Comparison of ENCODE assay signal across 8 mouse cellular contexts in the genomic region with DNA sequence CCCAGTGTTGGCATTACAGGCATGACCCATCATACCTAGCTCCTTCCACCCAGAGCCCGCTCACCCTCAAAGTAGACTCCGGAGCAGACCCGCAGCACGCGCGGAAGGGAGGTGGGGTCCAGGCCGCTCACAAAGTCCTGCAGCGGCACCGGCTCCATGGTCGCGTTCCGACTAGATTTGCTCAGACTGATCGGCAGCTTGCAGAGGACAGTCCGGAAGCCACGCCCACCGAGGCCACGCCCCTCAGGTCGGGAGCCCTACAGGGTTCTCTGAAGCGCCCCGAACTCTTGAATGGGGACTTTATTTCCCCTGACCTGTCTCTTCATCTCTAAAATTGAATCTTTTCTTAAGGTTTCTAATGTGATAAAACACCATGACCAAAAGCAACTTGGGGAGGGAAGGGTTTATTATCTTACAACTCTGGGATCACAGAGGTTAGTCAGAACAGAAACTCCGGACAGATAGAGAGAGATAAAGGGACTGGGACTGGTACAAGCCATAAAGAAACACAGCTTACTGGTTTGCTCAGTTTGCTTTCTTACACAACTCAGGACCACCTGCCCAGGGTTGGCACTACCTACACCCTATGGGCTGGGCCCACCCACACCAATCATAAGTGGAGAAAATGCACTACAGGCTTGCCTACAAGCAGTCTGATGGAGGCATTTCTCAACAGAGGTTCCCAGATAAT. TPM values are rescaled to one million over a fixed set of nuclear protein-coding genes. Genes with fewer than 3 reads are reported as not detected.
DNase-seq lines count a peak whose midpoint lies in the region; ATAC-seq lines count a peak whose summit lies in the region.

Gene Themis2, minus strand, starts transcription at position 192 of the 691 bp plus-strand sequence.

- no peak for ATAC-seq in embryonic facial prominence, embryonic 12.5 days (ENCODE audit: insufficient number of reproducible peaks, insufficient read depth, low FRiP score, low TSS enrichment)
- ATAC-seq in neural tube, embryonic 12.5 days (ENCODE audit: low FRiP score, low read depth): no peak

- no peak within 1 kb of the TSS; the same call in 1 of the 2 replicates for H3K9ac ChIP-seq in embryonic facial prominence, embryonic 12.5 days
- no peak within 1 kb of the TSS for H3K9ac ChIP-seq in neural tube, embryonic 12.5 days

- no peaks in the 10 kb centered on the region for H3K9me3 ChIP-seq in embryonic facial prominence, embryonic 12.5 days
- H3K9me3 ChIP-seq in heart, embryonic 10.5 days: no peaks in the 10 kb centered on the region
- no peaks in the 10 kb centered on the region for H3K9me3 ChIP-seq in neural tube, embryonic 12.5 days

- H3K4me3 ChIP-seq in embryonic facial prominence, embryonic 12.5 days: peak within 1 kb of the TSS; percentile 34
- H3K4me3 ChIP-seq in heart, embryonic 10.5 days: peak within 1 kb of the TSS; percentile 57
- H3K4me3 ChIP-seq in neural tube, embryonic 12.5 days: peak within 1 kb of the TSS; percentile 19

- peak within 1 kb of the TSS; percentile 51 for H3K4me2 ChIP-seq in embryonic facial prominence, embryonic 12.5 days (replicated peaks)
- peak within 1 kb of the TSS; percentile 60 for H3K4me2 ChIP-seq in neural tube, embryonic 12.5 days (replicated peaks)

- H3K4me1 ChIP-seq in embryonic facial prominence, embryonic 12.5 days: no peaks in the 10 kb centered on the region
- H3K4me1 ChIP-seq in heart, embryonic 10.5 days: peaks cover 16% of the 10 kb centered on the region
- peaks cover 6% of the 10 kb centered on the region for H3K4me1 ChIP-seq in neural tube, embryonic 12.5 days

- peaks cover 15% of the 10 kb centered on the region for H3K27me3 ChIP-seq in embryonic facial prominence, embryonic 12.5 days
- H3K27me3 ChIP-seq in heart, embryonic 10.5 days (ENCODE audit: insufficient read depth, poor library complexity, severe bottlenecking): peaks cover 28% of the 10 kb centered on the region
- peaks cover 17% of the 10 kb centered on the region; the same call in 1 of the 2 replicates for H3K27me3 ChIP-seq in neural tube, embryonic 12.5 days (replicated peaks)

- 3% methylated on average over 21 of the region's 21 CpGs for WGBS in embryonic facial prominence, embryonic 12.5 days
- WGBS in heart, embryonic 10.5 days: 2% methylated on average over 21 of the region's 21 CpGs
- WGBS in neural tube, embryonic 12.5 days: 2% methylated on average over 21 of the region's 21 CpGs

- no peaks in the 10 kb centered on the region for H3K36me3 ChIP-seq in embryonic facial prominence, embryonic 12.5 days
- H3K36me3 ChIP-seq in heart, embryonic 10.5 days: no peaks in the 10 kb centered on the region
- H3K36me3 ChIP-seq in neural tube, embryonic 12.5 days: no peaks in the 10 kb centered on the region

- DNase-seq in urinary bladder, adult 18-20 months (ENCODE audit: low spot score in 2 of 2): peak; percentile 46 to 60
- no peak for DNase-seq in urinary bladder, postnatal 10 days (ENCODE audit: low spot score)
- DNase-seq in heart, embryonic 10.5 days (ENCODE audit: low spot score): peak; percentile 89
- DNase-seq in kidney, adult 8-10 months: peak; percentile 47 to 68
- DNase-seq in lung, adult 18-20 months: peak; percentile 79 to 80
- peak; percentile 69 for DNase-seq in testis, postnatal 14 days (ENCODE audit: low spot score)

- no peak within 1 kb of the TSS for H3K27ac ChIP-seq in embryonic facial prominence, embryonic 12.5 days
- no peak within 1 kb of the TSS for H3K27ac ChIP-seq in heart, embryonic 10.5 days
- no peak within 1 kb of the TSS for H3K27ac ChIP-seq in neural tube, embryonic 12.5 days

RNA-seq across cellular contexts. Expression of gene Themis2, which starts in this region (rescaled TPM):
- polyA plus RNA-seq in embryonic facial prominence, embryonic 12.5 days (2016; fragmentation: Nextera tagmentation; extraction: Ambion mirVana): 0.59 and 0.72 TPM in 2 replicates
- polyA plus RNA-seq in heart, embryonic 10.5 days (2016; fragmentation: Nextera tagmentation; extraction: Ambion mirVana): 0.27 and 0.40 TPM in 2 replicates
- 0.74 and 0.79 TPM in 2 replicates for polyA plus RNA-seq in neural tube, embryonic 12.5 days (2016; fragmentation: Nextera tagmentation; extraction: Ambion mirVana)

Comparison
In these comparisons a context has a peak if more than half of its experiments do, and no peak if none do; other contexts are left out.
1. Peak in DNase-seq and H3K4me3 ChIP-seq in heart, embryonic 10.5 days; RNA of the gene not detected or under 1 TPM.